Mouse (Mus musculus) common myeloid progenitor, adult 5-6 weeks (primary cell): ENCODE measurements around the gene Cutc. TPM values are rescaled to one million over a fixed set of nuclear protein-coding genes. Genes with fewer than 3 reads are reported as not detected.

Experiments
- ATAC-seq: replicated peaks from 2 replicates; pipeline ENCODE4 v1.8.0; 2016; ENCODE audit warnings: low read depth, mild to moderate bottlenecking, moderate TSS enrichment, inconsistent platforms; ENCODE audit not compliant: poor library complexity, severe bottlenecking
- total RNA-seq: library from RNA; stranded (forward); fragments of 200-1000, 187-1606 nt; gene quantifications from 2 replicates; pipeline ENCODE4 v1.2.3, GENCODE M21; 2017

Gene Cutc
- 51.0 and 58.6 TPM in 2 replicates for total RNA-seq

DNA sequence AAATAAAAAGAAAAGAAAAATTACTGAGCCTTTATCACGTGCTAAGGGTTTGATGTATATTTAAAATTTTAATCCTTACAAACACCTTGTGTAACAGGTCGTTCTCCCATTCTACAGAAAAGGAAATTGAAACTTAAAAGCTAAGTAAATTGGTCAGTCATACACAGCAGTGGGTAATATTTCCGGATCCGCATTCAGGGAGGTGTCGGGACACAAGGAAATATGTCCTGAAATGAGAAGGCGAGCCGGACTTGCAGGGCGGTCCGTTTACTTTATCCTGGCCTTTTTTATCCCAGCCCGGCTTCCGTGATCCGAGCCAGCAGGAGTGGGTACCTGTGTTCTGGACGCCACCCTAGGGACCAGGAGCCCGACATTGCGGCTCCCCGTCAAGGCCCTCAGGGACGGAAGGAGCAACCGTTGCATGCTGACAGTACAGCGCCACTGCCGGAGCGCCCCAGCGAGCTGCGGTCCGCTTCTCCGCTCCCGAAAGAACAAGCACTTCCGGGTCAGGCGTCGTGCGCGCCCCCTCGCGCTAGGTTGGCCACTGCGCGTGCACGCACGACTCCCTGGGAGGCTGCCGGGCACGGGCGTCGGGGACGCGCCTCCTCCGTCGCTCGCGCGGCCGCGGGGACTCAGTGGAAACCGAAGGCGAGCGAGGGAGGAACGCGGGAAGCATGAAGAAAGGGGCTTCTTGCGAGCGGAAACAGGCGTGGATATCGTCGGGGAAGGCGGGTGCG lies at the start of gene Cutc, which contains the start of gene Cox15:
Gene Cutc (plus strand): TSS at position 508 of the 737 bp plus-strand sequence.
Gene Cox15 (minus strand): TSS at position 512 of the 737 bp plus-strand sequence.
- ATAC-seq = peak; percentile 91

DNA sequence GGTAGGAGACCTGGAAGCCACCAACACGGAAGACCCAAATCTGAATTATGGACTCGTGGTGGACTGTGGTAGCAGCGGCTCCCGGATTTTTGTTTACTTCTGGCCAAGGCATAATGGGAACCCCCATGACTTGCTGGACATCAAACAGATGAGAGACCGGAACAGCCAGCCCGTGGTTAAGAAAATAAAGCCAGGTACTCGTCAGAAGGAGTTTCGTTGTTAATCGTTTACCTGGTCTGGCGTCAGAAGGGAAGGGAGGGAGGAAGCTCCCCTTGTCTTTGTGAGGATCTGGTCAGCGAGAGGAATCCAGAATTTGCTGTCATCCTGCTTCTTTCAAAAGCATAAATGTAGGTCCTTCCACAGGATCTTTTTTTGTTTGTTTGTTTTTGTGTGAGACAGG lies 48.6 kb upstream of the Cutc start:
- no peak for ATAC-seq

DNA sequence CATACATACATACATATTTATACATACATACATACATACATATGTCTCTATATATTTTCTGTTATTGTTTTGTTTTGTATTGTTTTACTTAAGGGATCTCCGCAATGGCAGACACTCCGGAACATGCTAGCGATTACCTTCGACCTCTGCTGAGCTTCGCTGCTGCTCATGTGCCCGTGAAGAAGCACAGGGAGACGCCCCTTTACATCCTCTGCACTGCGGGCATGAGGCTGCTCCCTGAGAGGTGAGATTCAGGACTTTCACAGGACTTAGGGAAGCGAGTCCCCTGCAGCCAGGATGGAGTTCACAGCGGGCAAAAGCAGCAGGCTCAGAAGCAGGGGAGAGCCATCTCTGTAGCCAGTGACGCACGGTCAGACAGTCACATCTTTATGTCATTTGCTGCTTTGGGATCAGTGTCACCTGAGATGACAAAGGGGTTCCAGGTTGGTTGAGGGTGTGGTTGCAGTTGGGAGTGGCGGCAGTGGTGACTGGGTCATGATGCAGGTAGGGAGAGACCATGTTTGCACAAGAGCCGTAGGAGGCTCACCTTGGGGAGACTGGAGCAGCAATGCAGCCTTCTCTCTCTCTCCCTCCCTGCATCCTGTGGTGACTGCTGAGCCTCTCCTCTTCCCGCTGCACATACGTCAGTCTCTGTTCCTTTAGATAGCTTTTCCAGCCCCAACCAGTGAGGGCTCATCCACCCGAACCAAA lies 47.9 kb upstream of the Cutc start:
- ATAC-seq = no peak

DNA sequence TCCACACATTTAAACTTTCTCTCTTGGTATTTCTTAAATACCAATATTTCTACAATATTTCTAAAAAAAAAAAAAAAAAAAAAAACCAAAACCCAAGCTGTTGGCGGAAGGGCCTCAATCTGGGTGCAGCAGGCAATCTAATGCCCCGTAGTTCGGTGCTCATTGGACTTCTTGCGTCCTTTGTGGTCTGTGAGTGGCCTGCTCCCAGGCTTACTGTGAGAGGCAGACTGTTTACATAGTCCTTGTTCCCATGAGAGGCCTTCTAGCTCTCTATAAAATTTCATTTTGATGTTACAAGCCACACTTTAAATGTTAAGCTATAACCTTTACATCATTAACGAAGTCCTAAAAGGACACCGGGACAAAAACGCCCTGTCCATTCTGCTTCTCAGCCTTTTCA lies 44.6 kb upstream of the Cutc start:
- no peak for ATAC-seq

DNA sequence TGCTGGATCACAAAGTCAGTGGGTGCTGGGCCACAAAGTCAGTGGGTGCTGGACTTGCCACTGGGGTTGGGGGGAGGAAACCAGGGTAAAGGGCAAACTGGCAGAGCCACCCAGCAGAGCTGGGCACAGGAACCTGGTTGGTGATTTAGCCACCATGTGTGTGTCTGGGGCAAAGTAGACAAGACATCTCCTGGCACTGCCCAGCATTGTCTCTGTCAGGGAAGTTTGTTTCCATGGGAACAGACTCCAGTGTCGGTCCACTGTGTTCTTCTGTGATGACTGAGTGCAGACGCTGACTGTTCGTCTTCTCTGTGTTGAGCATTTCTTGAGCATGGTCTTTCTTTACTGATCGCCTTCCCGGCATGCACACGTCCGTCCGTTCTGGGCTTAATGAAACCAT lies 43.5 kb upstream of the Cutc start:
- ATAC-seq = no peak

DNA sequence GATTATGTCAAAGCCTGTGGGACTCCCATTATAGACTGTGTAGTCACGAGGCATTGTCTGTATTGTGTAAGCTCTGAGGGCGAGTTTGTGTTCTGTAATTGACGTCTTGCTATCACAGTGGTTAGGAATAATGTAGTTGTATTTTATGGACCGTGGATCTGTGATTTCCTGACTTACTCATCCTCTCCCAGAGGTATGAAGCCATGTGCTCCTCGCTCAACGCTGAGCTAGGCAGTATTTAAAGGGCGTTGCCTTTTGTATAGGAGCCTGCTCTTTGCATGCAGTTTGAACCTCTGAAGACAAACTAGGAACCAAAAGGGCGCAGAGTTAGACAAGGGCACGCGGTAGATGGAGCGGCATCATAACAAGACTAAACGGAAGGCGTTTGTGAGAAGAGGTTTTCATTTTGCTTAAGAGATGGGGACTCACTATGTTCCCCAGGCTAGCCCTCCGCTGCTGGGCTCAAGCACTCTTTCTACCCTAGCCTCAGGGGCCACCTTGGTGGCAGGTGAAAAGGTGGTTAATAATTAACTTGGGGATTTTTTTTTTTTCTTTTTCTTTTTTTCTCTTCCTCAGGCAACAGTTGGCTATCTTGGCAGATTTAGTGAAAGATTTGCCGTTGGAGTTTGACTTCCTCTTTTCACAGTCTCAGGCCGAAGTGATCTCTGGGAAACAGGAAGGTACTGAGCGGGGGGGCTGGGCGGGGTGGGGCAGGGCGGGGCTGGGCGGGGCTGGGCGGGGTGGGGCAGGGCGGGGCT lies 41.5 kb upstream of the Cutc start:
- ATAC-seq = peak; percentile 82

DNA sequence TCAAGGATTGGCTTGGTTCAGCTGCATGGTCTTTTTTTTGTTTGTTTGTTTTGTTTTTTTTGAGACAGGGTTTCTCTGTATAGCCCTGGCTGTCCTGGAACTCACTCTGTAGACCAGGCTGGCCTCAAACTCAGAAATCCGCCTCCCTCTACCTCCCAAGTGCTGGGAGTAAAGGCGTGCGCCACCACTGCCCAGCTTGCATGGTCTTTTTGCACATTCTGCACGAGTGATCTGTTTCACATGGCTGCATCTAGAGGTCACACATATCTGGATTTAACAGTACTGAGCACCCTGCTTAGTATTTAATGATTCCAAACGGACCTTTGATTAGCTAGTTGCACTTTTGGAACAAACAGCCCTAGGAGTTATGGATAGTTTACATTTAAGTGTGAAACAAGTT lies 40.8 kb upstream of the Cutc start:
- ATAC-seq = no peak

DNA sequence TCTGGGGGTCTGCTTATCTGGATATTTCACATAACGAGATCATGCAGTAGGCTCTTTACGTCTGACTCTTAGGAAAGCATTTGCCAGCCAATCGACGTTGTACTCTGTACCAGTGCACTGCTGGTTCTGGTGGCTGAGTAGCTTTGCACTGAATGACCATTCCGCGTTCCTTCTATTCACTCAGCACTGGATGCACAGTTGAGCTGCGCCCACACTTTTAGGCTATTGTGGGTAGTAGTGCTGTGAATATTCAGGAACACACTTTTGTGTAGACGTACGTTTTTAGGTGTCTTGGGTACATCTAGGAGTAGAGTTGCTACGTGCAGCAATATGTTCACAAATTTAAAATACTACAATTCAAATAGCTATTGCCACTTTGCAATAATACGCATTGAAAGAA lies 32.7 kb upstream of the Cutc start:
- ATAC-seq = no peak

DNA sequence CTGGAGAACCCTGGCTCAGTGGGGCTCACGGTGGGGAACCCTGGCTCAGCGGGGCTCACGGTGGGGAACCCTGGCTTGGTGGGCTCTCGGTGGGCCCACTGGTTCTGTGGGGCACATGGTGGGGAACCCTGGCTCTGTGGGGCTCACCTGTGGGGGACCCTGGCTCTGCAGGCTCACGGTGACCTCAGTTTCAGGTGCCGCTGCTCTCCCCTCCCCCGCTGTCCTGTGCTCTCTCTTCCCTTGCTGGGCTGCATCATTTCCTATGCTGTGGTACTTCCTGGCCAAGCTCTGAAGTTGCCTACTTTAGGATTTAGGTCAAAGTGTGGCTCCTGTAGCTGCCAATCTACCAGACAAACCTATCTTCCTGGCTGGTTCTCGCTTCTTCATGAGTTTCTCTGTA lies 29.9 kb upstream of the Cutc start:
- ATAC-seq = no peak

DNA sequence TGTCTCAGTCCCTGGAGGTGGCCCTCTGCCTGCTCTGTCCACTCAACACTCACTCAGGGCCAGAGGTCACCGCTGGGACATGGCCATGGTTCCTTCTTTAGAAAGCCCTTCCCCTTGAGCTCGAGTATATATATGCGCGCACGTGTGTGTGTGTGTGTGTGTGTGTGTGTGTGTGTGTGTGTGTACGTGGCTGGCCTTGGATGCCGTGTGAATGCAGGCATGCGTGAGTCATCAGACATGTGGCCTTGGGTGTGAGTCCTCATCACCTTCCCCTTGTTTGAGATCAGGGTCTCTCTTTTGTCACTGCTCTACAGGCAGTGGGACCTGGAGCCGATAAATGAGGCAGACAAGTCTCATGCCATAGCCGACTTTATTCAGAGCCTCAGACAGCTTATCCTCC lies 29.3 kb upstream of the Cutc start:
- ATAC-seq = no peak

DNA sequence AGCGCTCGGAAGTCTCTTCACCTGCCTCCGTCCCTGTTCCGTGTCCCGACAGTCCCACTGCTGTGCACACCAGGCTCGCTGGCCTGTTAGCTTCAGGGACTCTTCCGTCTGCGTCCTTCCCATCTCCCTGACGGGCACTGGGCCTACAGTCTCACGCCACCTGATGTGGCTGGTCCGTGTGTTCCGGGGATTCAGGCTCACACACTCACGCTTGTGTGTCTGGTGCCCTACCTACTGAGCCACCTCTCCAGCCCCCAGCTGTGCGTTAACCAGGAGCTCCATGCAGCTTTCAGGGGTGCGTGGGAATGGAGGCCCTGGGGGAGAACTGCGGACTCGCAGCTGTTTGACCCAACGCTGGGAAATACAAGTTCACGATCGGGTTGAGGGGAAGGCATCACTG lies 28.6 kb upstream of the Cutc start:
- ATAC-seq = no peak

DNA sequence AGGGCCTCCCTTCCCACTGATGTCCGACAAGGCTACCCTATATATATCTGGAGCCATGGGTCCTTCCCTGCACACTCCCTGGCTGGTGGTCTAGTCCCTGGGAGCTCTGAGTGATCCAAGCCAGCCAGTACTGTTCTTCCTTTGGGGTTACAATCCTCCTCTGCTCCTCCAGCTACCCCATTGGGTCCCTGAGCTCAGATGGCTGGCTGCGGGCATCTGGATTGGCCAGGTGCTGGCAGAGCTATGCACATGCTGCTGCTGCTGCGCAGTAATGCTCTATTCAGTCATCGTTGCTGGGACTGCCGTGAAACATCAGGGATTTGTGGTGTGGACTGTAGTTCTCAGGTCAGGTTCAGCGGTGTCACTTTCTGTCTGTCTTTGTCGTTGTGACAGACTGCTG lies 28.0 kb upstream of the Cutc start:
- ATAC-seq = no peak

DNA sequence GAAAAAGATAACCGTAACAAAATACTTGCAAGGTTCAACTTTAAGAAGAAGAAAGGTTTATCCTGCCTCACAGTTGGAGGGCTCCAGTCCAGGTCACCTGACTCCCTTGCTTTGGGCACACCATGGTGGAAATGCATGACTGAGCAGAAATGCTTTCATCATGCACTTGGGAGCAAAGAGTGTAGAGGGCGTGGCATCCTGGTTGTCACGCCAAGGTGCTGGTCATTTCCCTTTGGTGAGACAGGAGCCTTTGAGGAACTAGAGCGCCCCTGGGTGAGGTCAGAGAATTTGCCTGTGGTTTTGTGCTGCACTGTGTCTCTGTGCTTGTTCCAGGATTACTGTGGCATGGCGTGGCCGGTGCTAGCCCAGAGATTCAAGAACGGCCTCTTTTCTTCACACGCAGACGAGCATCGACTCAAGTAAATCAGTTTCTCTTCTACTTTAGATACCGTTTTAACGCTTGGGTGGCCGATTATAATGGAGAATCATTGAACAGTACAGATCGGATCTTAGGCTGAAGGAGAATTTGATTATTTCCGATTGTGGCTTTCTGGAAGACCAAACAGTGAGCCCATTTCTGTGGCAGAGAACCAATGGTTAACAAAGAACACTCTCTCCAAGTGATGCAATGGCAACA lies 26.2 kb upstream of the Cutc start:
- peak; percentile 62 for ATAC-seq

DNA sequence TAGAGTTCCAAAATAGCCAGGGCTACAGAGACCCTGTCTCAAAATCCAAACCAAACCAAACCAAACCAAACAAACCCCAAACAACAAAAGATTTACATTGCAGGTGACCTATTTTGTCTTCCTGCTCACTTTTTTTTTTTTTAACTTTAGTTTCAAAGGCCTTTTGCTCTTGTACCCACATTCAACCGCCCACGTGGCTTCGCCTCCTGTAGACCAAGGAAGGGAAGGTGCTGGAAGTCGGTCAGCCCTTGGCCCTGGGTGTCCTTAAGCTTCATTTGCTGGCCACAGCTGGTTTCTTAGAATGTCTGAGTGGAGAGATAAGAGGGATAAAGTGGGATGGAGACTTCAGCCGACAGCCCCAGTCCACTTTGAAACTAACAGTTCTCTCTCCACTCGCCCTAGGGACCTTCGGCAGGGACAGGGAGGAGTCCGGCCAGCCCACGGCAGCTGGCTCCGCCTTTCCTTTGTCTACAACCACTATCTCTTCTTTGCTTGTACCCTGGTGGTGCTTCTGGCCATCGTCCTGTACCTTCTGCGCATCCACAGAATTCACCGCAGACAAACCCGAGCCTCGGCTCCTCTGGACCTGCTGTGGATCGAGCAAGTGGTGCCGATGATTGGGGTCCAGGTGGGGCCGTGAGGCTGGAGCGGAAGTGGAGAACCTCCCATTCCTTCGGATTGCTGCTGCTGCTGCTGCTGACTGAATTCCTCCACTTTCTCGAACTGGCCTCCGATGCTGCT lies 23.3 kb upstream of the Cutc start:
- ATAC-seq = no peak

DNA sequence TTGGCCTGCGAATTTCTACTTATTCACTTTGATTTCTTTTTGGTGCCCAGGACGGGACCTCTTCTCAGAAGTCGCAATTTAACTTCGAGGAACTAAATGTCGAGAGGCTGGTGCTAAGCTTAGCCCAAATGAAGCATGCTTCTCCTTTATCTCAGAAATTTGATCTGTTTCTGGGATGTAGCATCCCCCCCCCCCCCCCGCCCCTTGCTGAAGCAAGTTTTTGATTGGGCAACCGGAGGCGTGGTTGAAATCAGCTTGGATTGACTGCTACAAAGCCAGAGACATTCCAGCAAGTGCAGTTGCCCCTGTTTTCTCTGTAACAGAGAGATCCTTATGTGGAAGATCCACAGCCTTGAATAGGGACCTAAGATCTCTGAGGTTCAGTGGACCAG lies 22.8 kb upstream of the Cutc start:
- no peak for ATAC-seq

DNA sequence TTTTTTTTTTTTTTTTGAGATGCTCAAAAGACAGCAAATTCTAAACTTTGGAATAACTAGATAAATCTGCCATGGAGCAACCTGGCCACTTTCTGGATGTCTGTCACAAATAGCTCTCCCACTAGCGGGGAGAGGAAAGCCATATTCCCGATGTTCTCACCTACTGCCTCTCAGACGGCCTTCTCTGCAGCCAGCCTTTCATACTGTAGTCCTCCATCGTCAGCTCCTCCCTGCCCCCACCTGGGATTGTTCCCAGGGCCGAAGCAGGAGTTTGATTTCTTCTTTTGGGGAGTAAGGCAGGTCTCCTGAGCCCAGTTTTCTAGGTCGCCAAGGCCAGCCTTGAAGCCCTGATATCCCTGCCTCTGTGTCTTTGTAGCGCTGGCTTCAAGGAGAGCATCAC lies 21.6 kb upstream of the Cutc start:
- no peak for ATAC-seq

DNA sequence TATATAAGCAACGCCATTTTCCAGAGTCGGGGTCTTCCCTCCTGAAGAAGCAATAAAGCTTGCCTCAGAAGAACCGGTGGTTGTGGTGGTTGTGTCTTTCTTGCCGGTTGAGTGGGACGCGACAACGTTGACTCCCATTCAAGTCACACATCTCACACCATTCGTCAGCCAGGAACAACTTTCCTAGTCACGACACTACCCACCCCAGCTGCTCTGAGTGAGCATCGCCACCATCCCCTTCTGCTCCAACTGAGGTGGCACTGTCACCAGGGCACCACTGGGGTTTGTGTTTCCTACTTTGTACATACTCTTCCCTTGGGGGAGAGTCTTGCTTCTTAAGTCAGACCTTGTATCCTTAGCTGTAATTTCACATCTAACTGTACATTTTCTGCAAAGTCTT lies 14.4 kb upstream of the Cutc start:
- no peak for ATAC-seq

DNA sequence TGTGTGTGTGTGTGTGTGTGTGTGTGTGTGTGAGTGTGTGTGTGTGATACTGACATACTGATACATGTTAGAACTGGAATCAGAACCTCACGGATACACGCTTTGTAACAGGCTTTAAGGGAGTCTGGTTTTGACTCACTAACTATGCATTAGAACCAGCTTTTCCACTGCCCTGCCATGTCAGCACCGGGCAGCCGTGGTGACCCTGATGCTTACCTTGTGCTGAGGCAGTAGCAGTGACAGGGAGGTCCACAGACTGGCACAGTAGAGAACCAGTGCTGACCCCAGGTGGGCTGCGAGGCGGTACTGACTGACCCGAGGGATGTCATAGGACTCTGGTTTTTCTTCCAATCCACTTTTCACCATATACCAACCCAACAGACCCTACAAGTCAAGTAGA lies 9.4 kb upstream of the Cutc start:
- no peak for ATAC-seq

DNA sequence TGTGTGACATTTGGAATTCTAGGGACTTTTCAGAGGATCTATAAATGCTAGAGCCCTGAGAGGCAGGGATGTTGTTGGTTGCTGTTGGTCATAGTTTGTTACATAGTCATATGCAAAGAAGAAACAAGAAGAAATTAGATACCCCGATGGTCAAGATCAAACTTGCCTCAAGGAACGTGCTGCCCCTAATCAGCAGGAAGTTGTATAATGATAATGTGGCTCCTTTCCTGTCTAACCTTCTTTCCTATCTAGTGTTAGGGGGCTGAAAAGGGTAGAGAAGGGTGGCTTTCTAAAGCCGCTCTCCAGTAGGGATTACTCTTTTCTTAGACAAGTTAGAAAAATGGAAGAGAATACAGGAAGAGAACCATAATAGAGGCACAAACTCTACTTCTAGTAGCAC lies 7.1 kb upstream of the Cutc start:
- ATAC-seq = no peak

DNA sequence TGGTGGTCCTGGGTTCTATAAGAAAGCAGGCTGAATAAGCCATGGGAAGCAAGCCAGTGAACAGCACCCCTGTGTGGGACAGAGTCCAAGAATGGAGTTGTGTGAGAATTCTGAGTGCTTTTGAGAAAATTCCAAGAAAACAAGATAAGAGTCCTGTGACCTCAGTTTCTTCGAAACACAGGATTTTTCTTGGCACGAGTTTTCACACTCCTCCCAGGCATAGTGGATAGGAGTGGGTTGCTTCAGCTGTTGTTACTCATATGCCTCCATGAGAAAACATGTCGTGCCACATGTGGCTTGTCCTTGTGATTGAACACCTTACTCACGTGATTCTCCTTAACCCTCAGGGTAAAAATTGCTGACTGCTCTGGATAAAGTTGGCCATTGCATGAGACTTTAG lies 4.9 kb upstream of the Cutc start:
- no peak for ATAC-seq
